In the genomic region with DNA sequence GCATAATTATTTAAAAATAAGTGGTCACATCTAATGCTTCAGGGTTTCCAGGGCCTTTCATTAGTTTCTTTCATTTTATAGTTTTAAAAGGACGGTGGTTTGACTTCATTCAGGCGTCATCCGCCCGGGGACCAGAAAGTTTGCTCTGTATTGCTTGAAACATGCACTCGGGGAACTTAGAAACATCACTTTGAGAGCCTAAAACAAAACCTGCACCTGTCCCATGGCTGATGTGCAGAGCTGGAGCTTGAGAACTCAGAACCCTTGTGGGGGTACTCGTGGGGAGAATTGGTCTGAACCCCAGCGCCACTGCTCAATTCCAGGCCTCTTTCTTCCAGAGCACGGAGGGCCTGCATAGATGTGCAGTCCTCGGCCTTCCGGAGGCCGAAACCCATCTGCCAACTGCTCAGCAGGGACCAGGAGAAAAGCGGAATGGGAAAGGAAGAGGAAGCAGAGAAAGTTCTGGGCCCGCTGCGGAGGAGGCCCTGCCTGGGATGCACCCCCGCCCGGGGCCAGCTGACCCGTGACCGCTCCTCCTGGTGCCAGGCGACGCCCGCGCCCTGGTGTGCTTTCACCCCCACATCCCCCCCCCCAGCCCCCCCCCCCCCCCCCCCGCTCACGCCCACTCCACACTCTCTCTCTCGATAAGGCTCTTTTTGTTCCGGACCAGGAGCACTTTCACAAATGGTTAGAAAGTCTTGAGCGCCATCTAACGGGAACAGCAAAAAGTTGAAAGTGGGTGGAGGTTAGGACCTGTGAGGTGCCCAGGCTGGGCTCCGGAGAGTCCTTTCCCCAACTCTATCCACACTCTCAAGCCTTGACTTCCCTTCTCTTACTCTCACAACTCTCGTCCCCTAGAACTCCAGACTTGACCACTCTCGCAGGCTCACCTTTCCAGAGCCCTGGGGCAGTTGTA, we compare ENCODE assay signal across 8 mouse cellular contexts. TPM values are rescaled to one million over a fixed set of nuclear protein-coding genes. Genes with fewer than 3 reads are reported as not detected.
A peak's percentile ranks its signal among the peaks of the same experiment; 100 is the strongest.
DNase-seq lines count a peak whose midpoint lies in the region; ATAC-seq and TF ChIP-seq lines count a peak whose summit lies in the region.

No protein-coding gene starts in this region.

- H3K9me3 ChIP-seq in heart, embryonic 13.5 days: no peaks in the 10 kb centered on the region
- no peaks in the 10 kb centered on the region for H3K9me3 ChIP-seq in lung, embryonic 16.5 days (ENCODE audit: control insufficient read depth, low read length)

- peaks cover 96% of the 10 kb centered on the region for H3K27me3 ChIP-seq in heart, embryonic 13.5 days (replicated peaks)
- peaks cover 60% of the 10 kb centered on the region for H3K27me3 ChIP-seq in lung, embryonic 16.5 days (ENCODE audit: control insufficient read depth, insufficient read depth, low read depth, low read length)
- peaks cover 50% of the 10 kb centered on the region for H3K27me3 ChIP-seq in small intestine, adult 2 months (ENCODE audit: control insufficient read depth, insufficient read depth, low read length)
- peaks cover 15% of the 10 kb centered on the region for H3K27me3 ChIP-seq in thymus, adult 2 months (ENCODE audit: control insufficient read depth, insufficient read depth, low read length)

- H3K4me3 ChIP-seq in heart, embryonic 13.5 days: peak overlapping the region; percentile 50
- peak overlapping the region; percentile 46 for H3K4me3 ChIP-seq in lung, embryonic 16.5 days (ENCODE audit: low read length)
- peak overlapping the region; percentile 35 for H3K4me3 ChIP-seq in small intestine, adult 2 months (ENCODE audit: low read depth, low read length)
- H3K4me3 ChIP-seq in thymus, adult 2 months (ENCODE audit: control insufficient read depth, insufficient read depth, low read length): no peak overlapping the region

- no peak overlapping the region for H3K27ac ChIP-seq in heart, embryonic 13.5 days (replicated peaks)
- H3K27ac ChIP-seq in lung, embryonic 16.5 days (ENCODE audit: low read length): no peak overlapping the region
- H3K27ac ChIP-seq in small intestine, adult 2 months (ENCODE audit: insufficient read depth, low read depth, low read length): no peak overlapping the region
- H3K27ac ChIP-seq in thymus, adult 2 months (ENCODE audit: control insufficient read depth, insufficient read depth, low read length): no peak overlapping the region

- peaks cover 9% of the 10 kb centered on the region for H3K4me1 ChIP-seq in heart, embryonic 13.5 days
- H3K4me1 ChIP-seq in lung, embryonic 16.5 days (replicated peaks; ENCODE audit: control insufficient read depth, insufficient read depth, low read length): peaks cover 12% of the 10 kb centered on the region
- H3K4me1 ChIP-seq in small intestine, adult 2 months (ENCODE audit: control insufficient read depth, insufficient read depth, insufficient read length, low read length): peaks cover 7% of the 10 kb centered on the region
- no peaks in the 10 kb centered on the region for H3K4me1 ChIP-seq in thymus, adult 2 months (replicated peaks; ENCODE audit: control insufficient read depth, insufficient read depth, low read length)

- no peaks in the 10 kb centered on the region for H3K36me3 ChIP-seq in heart, embryonic 13.5 days
- no peaks in the 10 kb centered on the region for H3K36me3 ChIP-seq in lung, embryonic 16.5 days (ENCODE audit: control insufficient read depth, insufficient read depth, low read length)
- no peaks in the 10 kb centered on the region for H3K36me3 ChIP-seq in small intestine, adult 2 months (ENCODE audit: control insufficient read depth, insufficient read depth, low read length)
- no peaks in the 10 kb centered on the region for H3K36me3 ChIP-seq in thymus, adult 2 months (ENCODE audit: control insufficient read depth, insufficient read depth, low read length)

- ATAC-seq in common myeloid progenitor, adult 5-6 weeks (replicated peaks; ENCODE audit: low read depth, poor library complexity, severe bottlenecking): peak; percentile 59
- ATAC-seq in heart, embryonic 13.5 days (ENCODE audit: extremely low read depth, insufficient number of reproducible peaks, low FRiP score, low TSS enrichment): no peak
- peak; percentile 77 for ATAC-seq in lung, embryonic 16.5 days (ENCODE audit: low read depth)

- under 1% methylated on average over 29 of the region's 31 CpGs for WGBS in heart, embryonic 13.5 days
- 2% methylated on average over 23 of the region's 31 CpGs for WGBS in lung, embryonic 16.5 days
- 4% methylated on average over 28 of the region's 31 CpGs for WGBS in small intestine, adult 2 months
- 5% methylated on average over 26 of the region's 31 CpGs for WGBS in thymus, adult 2 months

- DNase-seq in urinary bladder, postnatal 14 days (ENCODE audit: low spot score): peak; percentile 45
- no peak for DNase-seq in urinary bladder, postnatal 10 days (ENCODE audit: low spot score)
- peak; percentile 78 for DNase-seq in kidney, postnatal 10 days
- DNase-seq in thymus, adult 2 months: no peak

- H3K9ac ChIP-seq in heart, embryonic 13.5 days: peak overlapping the region; percentile 71
- H3K9ac ChIP-seq in lung, embryonic 16.5 days (ENCODE audit: low read length): peak overlapping the region; percentile 51

- no peak for TF ChIP-seq POLR2A in small intestine, adult 2 months (IDR thresholded peaks at IDR 0.05; ENCODE audit: low read depth, low read length)
- no peak for TF ChIP-seq POLR2A in thymus, adult 2 months (IDR thresholded peaks at IDR 0.05; ENCODE audit: control insufficient read depth, extremely low read depth, insufficient read depth, low read length, poor library complexity)

- peak overlapping the region; percentile 83 for H3K4me2 ChIP-seq in heart, embryonic 13.5 days
- H3K4me2 ChIP-seq in lung, embryonic 16.5 days (ENCODE audit: low read depth, low read length): peak overlapping the region; percentile 73

- peak; percentile 26; the same call in 1 of the 2 replicates for TF ChIP-seq CTCF in small intestine, adult 2 months (IDR thresholded peaks at IDR 0.05; ENCODE audit: extremely low read depth, insufficient read length, insufficient replicate concordance, low read depth, low read length)
- TF ChIP-seq CTCF in thymus, adult 2 months (IDR thresholded peaks at IDR 0.05; ENCODE audit: borderline replicate concordance, control insufficient read depth, extremely low read depth, insufficient read depth, low read length, poor library complexity): no peak

RNA-seq across cellular contexts. Expression of gene Pou3f3, which starts 18.7 kb away (rescaled TPM):
- total RNA-seq in common myeloid progenitor, adult 5-6 weeks (2017): not detected in 2 replicates
- 0.03 and 0.08 TPM in 2 replicates for polyA plus RNA-seq in heart, embryonic 13.5 days (2015; fragmentation: Nextera tagmentation; extraction: Ambion mirVana)
- 0.10 and 0.14 TPM in 2 replicates for polyA plus RNA-seq in lung, embryonic 16.5 days (2015; fragmentation: Nextera tagmentation; extraction: Ambion mirVana)
- 0.01 TPM in 1 of 2 replicates, not detected in the other for polyA plus RNA-seq in small intestine, adult 2 months (2012; rRNA removed)
- 0.06 and 0.09 TPM in 2 replicates for polyA plus RNA-seq in thymus, adult 2 months (2012; rRNA removed)

Comparison
In these comparisons a context has a peak if more than half of its experiments do, and no peak if none do; other contexts are left out.
1. DNase-seq: peak in urinary bladder, postnatal 14 days (single experiment) and kidney, postnatal 10 days (single experiment); none in urinary bladder, postnatal 10 days (single experiment) and thymus, adult 2 months (single experiment).